Mouse (Mus musculus): ENCODE data around the gene Clk3.
"Not testable (repeated sequence)": the region's sequence is repeated elsewhere in the genome, so short reads cannot be mapped to it uniquely, and the experiment has no call there.

The Clk3 gene

DNA sequence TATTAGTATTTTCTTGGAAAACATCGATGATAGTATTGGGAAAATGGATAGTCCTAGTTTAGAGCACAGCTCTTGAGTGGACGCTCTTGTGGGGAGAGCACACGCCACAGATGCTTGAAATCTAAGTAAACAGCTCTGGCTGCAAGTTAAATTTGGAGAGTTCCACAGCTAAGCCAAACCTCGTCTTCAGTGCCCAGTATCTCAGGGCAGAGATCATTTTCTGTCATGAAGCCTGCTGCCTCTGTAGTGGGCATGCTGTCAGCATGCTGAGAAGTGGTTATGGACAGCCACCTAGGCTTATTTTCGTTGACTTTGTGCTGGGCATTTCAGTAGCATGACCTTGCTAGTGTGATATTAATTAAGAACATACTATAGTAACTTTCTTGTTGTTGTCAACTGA is 41.9 kb downstream of the Clk3 start:
- in situ Hi-C loops (cut with MboI, MseI), result no loop called here

DNA sequence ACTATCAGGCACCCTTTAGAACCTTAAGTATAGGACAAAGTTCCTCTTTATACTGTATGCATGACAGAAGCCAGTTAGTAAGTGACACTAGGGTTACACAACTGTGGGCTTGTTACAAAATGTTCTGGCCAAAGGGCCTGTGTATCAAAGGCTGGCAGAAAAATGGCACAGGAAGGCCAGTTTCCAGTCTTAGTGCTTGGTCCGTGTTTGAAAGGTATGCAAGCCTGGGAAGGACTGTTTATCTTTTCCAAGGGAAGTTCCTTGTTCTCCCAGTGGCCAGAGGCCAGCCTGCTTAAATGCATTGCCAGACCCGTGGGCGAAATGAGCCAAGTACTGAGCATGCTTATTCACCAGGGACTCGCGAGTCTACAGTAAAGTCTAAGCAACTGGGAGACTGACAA is 42.3 kb downstream of the Clk3 start:
- in situ Hi-C loops (cut with MboI, MseI), result no loop called here

DNA sequence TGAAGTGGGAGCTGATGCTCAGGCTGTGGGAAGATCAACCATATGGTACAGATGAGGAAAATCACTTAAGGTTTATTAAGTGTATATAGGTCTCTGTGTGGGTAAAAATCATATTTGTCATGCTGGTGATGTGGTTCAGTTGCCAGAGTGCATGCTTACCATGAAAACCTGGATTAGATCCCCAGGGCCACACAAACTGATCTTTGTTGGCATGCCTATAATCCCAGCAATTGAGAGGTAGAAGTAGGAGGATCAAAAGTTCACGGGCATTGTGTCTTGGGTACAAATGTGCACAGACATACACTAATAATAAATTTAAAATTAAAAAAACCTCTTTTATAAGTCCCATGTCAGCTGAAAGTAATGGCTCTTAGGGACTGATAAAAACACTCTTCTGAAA is 43.3 kb downstream of the Clk3 start:
- in situ Hi-C loops (cut with MboI, MseI), result no loop called here

DNA sequence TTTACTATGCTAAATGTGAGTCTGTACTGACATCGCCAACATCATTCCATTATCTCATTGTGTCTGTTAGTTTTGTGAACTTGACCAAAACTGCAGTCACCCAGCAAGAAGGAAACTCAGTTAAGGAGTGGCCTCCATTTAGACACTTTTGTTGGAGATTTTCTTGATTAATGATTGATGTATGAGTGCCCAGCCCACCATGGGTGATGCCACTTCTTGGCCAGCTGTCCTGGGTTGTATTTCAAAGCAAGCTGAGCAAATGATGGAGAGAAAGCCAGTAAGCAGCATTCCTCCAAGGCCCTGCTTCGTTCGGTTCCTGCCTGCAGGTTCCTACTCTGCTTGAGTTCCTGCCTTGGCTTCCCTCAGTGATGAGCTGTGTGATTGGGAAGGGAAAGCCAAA is 44.9 kb downstream of the Clk3 start:
- in situ Hi-C loops (cut with MboI, MseI), result no loop called here

DNA sequence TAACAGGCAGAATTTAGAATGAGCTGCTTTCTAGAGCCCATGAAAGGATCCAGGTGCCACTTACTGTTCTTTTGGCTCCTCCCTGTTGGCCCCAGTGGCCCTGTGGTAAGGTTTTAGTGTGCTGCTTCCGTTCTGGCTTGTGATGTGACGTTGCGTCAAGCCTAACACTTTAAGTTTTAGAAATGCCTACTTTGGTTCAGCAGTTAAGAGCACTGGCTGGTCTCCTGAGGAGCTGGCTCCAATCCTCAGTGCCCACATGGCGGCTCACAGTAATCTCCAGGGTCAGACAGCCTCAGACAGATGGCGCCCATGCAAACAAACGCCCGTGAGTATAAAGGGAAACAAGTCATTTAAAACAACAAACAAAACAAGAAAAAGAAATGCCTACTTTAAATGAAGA is 47.3 kb downstream of the Clk3 start:
- in situ Hi-C loops (cut with MboI, MseI), result no loop called here

DNA sequence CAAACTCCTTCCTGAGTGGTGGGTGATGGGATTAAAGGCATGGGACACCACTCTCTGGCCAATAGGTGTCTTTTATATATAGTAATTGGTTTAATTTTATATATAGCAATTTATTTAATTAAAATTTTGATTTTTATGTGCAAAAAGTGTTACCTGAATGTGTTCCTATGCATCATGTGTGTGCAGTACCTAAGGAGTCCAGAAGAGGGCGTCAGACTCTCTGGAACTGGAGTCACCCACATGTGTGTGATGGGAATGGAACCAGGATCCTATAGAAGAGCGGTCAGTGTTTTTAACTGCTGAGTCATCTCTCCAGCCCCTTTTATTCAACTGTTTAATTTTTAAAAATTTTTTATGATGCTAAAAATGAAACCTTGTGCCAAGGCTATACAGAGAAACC is 53.5 kb downstream of the Clk3 start:
- in situ Hi-C loops (cut with MboI, MseI), result no loop called here

DNA sequence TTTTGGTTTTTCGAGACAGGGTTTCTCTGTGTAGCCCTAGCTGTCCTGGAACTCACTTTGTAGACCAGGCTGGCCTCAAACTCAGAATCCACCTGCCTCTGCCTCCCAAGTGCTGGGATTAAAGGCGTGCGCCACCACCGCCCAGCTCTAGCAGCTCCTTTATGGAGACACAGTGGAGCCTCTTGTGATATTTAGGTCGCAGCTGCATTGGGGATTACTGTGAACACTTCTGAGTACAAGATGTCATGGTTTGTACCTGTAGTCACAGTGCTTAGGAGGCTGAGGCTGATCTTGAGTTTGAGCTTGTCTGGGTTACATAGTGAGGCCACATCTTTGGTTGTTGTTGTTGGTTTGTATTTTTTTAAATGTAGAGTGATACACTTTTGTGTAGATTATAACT is 55.4 kb downstream of the Clk3 start:
- in situ Hi-C loops (cut with MboI, MseI), result not testable (repeated sequence)

DNA sequence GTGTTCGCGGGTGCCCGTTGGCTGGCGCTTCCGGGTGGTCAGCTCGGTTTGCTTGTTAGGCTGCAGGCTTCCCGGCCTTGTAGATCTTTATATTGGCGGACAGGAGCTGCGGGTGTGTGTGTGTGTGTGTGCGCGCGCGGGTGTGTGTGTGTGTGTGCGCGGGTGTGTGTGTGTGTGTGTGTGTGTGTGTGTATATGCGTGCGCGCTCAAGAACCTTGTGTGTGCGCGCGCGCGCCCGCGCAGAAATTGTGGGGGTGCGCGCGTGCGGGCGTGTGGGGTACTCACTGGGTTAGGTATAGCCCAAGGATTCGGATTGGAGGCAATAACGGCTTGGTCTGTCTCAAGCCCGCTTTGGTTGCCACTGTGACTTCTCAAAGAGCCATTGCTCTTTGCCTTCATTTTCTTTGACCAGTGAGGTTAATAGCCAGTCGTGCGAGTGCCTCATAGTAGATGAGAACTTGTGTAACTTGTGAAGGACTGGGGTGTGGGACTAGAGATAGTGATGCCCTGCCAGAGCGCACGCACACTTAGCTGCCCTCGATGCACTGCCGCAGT is 56.9 kb downstream of the Clk3 start:
- in situ Hi-C loops (cut with MboI, MseI), result no loop called here

DNA sequence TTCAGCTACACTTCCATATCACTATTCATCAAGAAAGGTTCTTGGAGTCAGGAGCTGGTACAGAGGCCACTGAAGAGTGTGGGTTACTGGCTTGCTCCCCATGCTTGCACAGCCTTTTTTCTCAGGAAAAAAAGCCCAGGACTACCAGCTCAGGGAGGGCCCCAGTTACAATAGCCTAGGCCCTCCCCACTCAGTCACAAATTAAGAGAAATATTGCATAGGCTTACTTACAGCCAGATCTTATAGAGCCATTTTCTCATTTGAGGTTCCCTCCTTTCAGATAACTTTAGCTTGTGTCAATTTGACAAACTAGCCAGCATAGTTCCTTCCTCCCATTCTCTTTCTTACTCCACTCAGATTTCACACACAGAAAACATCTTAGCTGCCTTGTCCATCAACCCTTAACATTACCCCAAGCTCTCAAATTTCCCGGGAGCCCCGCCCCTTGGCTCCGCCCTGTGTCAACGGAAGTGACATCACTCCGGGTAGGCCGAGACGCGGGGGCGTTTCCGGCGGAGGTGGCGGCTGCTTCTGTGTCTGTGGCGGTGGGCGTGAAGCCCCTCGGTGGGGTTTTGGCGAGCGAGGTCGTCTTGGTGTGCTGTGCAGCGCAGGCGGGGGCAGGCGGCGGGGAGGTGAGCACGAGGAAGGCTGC is 57.5 kb downstream of the Clk3 start, which contains the start of gene Edc3:
Gene Edc3, plus strand, starts transcription at position 473 of the 652 bp plus-strand sequence.
- in situ Hi-C loops (cut with MboI, MseI), result no loop called here

DNA sequence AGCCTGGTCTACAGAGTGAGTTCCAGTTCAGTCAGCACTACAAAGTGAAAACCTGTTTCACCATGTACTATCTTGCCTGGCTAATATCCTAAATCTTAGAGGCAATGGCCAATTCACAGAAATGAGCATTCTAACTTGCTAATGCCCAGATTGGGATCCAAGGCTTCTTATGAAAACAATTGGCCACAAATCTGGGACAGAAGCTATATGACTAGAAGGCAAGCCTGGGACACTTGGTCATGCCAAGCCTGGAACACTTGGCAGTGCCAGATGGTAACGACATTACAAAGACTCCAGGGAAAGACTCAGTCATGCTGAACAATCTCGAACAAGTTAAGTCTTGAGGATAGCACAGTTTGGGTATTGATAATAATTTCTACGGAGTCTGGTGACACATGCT is 59.2 kb downstream of the Clk3 start:
- in situ Hi-C loops (cut with MboI, MseI), result no loop called here

Data from T-helper 1 cell (primary cell).